Mouse (Mus musculus) stomach, embryonic 14.5 days (tissue): ENCODE data around the gene Pla2g15. TPM values are rescaled to one million over a fixed set of nuclear protein-coding genes. Genes with fewer than 3 reads are reported as not detected.
"Not testable (repeated sequence)": the region's sequence is repeated elsewhere in the genome, so short reads cannot be mapped to it uniquely, and the experiment has no call there.

Source experiments
- ATAC-seq: fragments of 200-750 bp; cut with Nextera tagmentation; 2 replicates; pipeline ENCODE4 v1.8.0; 2017; ENCODE audit warnings: low read depth, moderate TSS enrichment; ENCODE audit not compliant: insufficient number of reproducible peaks, insufficient read depth, low FRiP score
- H3K27ac ChIP-seq: fragments of 300-500 bp; sonication (generic); 2 replicates; pipeline ENCODE4 v1.5.1; 2014; ENCODE audit warnings: mild to moderate bottlenecking, low read length, moderate library complexity, mixed read lengths
- H3K27me3 ChIP-seq: fragments of 300-500 bp; sonication (generic); 2 replicates; pipeline ENCODE4 v1.6.1; 2014; ENCODE audit warnings: low read length, control low read depth, mixed read lengths; ENCODE audit not compliant: control insufficient read depth, insufficient read depth
- H3K36me3 ChIP-seq: fragments of 300-500 bp; sonication (generic); 2 replicates; pipeline ENCODE4 v1.6.1; 2014; ENCODE audit warnings: mild to moderate bottlenecking, control low read depth, low read length, moderate library complexity, mixed read lengths; ENCODE audit not compliant: control insufficient read depth, insufficient read depth
- H3K4me1 ChIP-seq: fragments of 300-500 bp; sonication (generic); 2 replicates; pipeline ENCODE4 v1.6.1; 2014; ENCODE audit warnings: low read length, control low read depth, mixed read lengths; ENCODE audit not compliant: control insufficient read depth, insufficient read depth
- H3K4me2 ChIP-seq: fragments of 300-500 bp; sonication (generic); replicated peaks from 2 replicates; pipeline ENCODE4 v1.6.1; 2014; ENCODE audit warnings: low read depth, low read length, control low read depth
- H3K4me3 ChIP-seq: fragments of 300-500 bp; sonication (generic); 2 replicates; pipeline ENCODE4 v1.5.1; 2014; ENCODE audit warnings: low read depth, low read length, control low read depth
- H3K9ac ChIP-seq: fragments of 300-500 bp; sonication (generic); replicated peaks from 2 replicates; pipeline ENCODE4 v1.6.1; 2014; ENCODE audit warnings: low read depth, mild to moderate bottlenecking, control low read depth, low read length, moderate library complexity, mixed read lengths
- H3K9me3 ChIP-seq: fragments of 300-500 bp; sonication (generic); 2 replicates; pipeline ENCODE4 v1.6.1; 2016; ENCODE audit warnings: low read depth, low read length, control low read depth; ENCODE audit not compliant: control insufficient read depth
- WGBS: fragments of 180-500 bp; shearing (Covaris S2); extraction: QIAGEN DNeasy Blood & Tissue Kit; methylation state at CpG from one replicate; pipeline ENCODE4 v1.1.7; 2014; 5-methylcytosine and 5-hydroxymethylcytosine counted together
- polyA plus RNA-seq: library from polyadenylated mRNA; unstranded; fragments of >200 nt; fragmentation: Nextera tagmentation; extraction: Ambion mirVana; gene quantifications from 2 replicates; pipeline ENCODE4 v1.2.1, GENCODE M21; 2014

Gene Pla2g15
- polyA plus RNA-seq, 1 experiment from 2014 or later: 4.0 TPM

DNA sequence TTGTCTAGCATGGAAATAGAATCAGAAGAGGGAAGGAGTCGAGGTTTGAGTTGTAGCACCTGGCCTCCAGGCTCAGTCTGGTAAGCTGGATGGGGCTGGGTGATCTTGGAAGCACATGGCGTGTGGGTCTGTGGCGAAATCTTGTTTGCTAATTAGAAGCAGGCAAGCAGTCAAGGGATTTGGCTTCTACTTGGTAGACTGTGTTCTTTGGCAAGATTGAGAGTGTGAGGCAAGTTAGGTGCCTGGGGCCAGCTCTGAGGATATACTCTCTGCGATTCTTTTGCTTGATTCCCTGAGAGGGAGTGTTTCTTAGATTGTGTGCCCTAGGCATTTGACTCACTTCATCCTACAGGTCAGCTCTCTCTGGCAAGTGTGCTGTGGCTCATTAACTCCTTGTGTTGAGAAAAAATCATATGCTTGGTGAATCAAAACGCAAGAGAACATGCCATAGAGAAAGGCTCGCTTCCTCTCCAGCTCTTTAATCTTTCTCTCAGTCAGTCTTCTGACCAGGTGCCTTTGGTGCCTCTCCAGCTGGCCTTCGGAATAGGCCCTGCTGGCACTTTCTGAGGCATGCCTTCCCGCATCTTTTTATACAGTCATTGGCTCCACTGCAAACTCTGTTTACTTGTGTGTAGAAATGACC lies 35.5 kb downstream of the Pla2g15 start:
- Histone ChIP-seq H3K27ac (no peak overlapping the region), H3K4me1 (no peaks in the 10 kb centered on the region), H3K27me3 (no peaks in the 10 kb centered on the region), H3K9me3 (no peaks in the 10 kb centered on the region), H3K4me3 (no peak overlapping the region), H3K9ac (no peak overlapping the region), H3K4me2 (no peak overlapping the region), H3K36me3 (peaks cover 10% of the 10 kb centered on the region)
- no peak for ATAC-seq
- WGBS: 91% methylated on average over 8 of the region's 8 CpGs

DNA sequence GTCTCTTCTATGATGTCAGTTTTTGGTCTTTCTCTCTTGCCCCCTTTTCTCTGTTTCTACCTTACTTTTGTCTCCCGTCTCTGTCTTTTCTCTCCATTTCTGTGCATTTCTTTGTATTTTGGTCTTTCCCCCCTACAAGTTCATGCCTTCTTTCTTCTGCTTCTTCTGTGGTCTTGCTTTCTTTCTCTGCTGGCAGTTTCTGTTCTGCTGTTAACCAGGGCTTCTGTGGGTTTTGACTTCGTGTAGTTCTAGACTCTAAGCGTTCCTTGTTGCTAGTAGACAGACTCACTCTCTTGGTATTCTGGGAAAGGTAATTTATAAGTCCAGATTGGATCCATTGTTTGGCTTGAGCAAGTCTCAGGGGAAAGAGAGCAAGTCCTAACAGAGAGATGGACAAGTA lies 36.2 kb downstream of the Pla2g15 start:
- 94% methylated on average over 3 of the region's 3 CpGs for WGBS
- H3K4me3 ChIP-seq: no peak overlapping the region
- H3K4me1 ChIP-seq: no peaks in the 10 kb centered on the region
- no peaks in the 10 kb centered on the region for H3K9me3 ChIP-seq
- no peak overlapping the region for H3K9ac ChIP-seq
- no peak overlapping the region for H3K4me2 ChIP-seq
- H3K36me3 ChIP-seq: peaks cover 10% of the 10 kb centered on the region
- no peak overlapping the region for H3K27ac ChIP-seq
- H3K27me3 ChIP-seq: no peaks in the 10 kb centered on the region
- no peak for ATAC-seq

DNA sequence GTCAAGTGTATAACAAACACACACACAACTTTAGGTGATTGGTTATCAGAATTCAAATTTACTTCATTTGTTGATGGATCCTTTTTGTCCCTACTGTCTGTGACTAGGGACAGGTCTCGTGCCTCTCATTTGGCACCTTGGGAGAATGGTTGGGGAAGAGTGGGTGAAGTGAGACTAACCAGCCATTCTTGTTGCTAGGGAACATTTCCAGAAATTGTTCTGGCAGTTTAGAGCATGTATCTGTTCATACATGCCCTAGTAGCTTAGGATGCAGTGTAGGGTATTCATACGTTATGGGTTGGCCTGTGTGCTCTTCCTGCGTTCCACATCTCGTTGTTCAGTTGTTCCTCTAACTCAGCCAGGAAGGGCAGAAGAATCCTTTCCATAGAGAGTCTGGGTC lies 39.0 kb downstream of the Pla2g15 start:
- Histone ChIP-seq H3K27me3 (no peaks in the 10 kb centered on the region), H3K4me2 (no peak overlapping the region), H3K4me3 (no peak overlapping the region), H3K27ac (no peak overlapping the region), H3K36me3 (peaks cover 18% of the 10 kb centered on the region), H3K9me3 (no peaks in the 10 kb centered on the region), H3K9ac (no peak overlapping the region), H3K4me1 (no peaks in the 10 kb centered on the region)
- WGBS: 90% methylated on average over 4 of the region's 4 CpGs
- no peak for ATAC-seq

GRCm38 (mm10) chr8:106191639-106192038 lies 41.4 kb downstream of the Pla2g15 start:
- Histone ChIP-seq H3K36me3 (peaks cover 23% of the 10 kb centered on the region), H3K27me3 (no peaks in the 10 kb centered on the region), H3K4me3 (no peak overlapping the region), H3K9me3 (no peaks in the 10 kb centered on the region), H3K4me2 (no peak overlapping the region), H3K9ac (no peak overlapping the region), H3K4me1 (no peaks in the 10 kb centered on the region), H3K27ac (no peak overlapping the region)
- WGBS: 59% methylated on average over 5 of the region's 5 CpGs
- peak; percentile 63; the same call in 1 of the 2 replicates for ATAC-seq

DNA sequence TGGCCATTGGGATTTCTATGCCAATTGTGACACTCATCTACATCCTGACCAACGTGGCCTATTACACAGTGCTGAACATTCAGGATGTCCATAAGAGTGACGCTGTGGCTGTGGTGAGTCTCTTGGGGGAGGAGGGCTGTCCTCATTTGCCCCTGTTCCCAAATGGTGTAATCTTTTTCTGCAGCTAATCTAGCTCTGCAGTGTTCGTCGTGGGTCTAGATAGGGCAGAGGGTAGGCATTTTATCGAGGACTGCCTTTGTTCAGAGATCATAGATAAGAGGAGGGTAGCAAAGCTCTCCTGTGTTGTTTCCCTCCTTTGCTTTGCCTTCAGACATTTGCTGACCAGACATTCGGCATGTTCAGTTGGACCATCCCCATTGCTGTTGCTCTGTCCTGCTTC lies 43.0 kb downstream of the Pla2g15 start:
- H3K27ac ChIP-seq: no peak overlapping the region
- H3K36me3 ChIP-seq: peaks cover 27% of the 10 kb centered on the region
- H3K27me3 ChIP-seq: no peaks in the 10 kb centered on the region
- H3K4me2 ChIP-seq: no peak overlapping the region
- no peak for ATAC-seq
- H3K4me3 ChIP-seq: no peak overlapping the region
- H3K9ac ChIP-seq: no peak overlapping the region
- H3K9me3 ChIP-seq: no peaks in the 10 kb centered on the region
- H3K4me1 ChIP-seq: no peaks in the 10 kb centered on the region
- 81% methylated on average over 6 of the region's 6 CpGs for WGBS

- no peak overlapping the region for H3K9ac ChIP-seq
- ATAC-seq: no peak
- no peaks in the 10 kb centered on the region for H3K4me1 ChIP-seq
- WGBS: 69% methylated on average over 5 of the region's 5 CpGs
- H3K27me3 ChIP-seq: no peaks in the 10 kb centered on the region
- H3K4me3 ChIP-seq: no peak overlapping the region
- no peak overlapping the region for H3K27ac ChIP-seq
- no peaks in the 10 kb centered on the region for H3K9me3 ChIP-seq
- no peak overlapping the region for H3K4me2 ChIP-seq
- peaks cover 29% of the 10 kb centered on the region for H3K36me3 ChIP-seq
Observed at GRCm38 (mm10) chr8:106194062-106194461, 43.9 kb downstream of the Pla2g15 start.

DNA sequence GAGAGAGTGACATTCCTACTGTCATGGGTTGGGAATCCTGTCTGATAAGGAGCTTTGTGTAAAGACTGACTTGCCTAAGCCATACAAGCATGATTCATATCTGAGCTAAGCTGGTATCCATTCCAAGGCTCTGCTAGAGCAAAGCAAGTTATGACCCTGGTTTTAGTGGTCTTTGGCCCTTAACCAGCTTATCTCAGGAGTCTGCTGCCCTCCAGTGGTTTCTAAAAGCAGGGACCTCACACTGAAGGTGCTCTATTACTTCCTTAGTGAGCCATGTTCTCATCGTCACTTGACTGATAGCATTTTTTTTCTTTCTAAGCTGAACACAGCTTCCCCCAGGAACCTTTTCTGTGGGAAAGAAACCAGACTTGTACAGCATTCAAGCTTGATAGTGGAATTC lies 48.5 kb downstream of the Pla2g15 start:
- Histone ChIP-seq H3K27ac (no peak overlapping the region), H3K4me2 (no peak overlapping the region), H3K9me3 (no peaks in the 10 kb centered on the region), H3K4me3 (no peak overlapping the region), H3K36me3 (peaks cover 46% of the 10 kb centered on the region), H3K9ac (no peak overlapping the region), H3K4me1 (no peaks in the 10 kb centered on the region), H3K27me3 (no peaks in the 10 kb centered on the region)
- no peak for ATAC-seq
- WGBS: 9% methylated on average over 1 of the region's 1 CpGs

GRCm38 (mm10) chr8:106199596-106199995 lies 49.4 kb downstream of the Pla2g15 start:
- not testable (repeated sequence) for H3K4me2 ChIP-seq, ATAC-seq, H3K4me3 ChIP-seq, H3K27ac ChIP-seq, H3K9ac ChIP-seq, H3K4me1 ChIP-seq, H3K9me3 ChIP-seq, H3K27me3 ChIP-seq
- 87% methylated on average over 3 of the region's 3 CpGs for WGBS
- peaks cover 52% of the 10 kb centered on the region for H3K36me3 ChIP-seq
